Mouse (Mus musculus) liver, embryonic 15.5 days (tissue): ENCODE results near the gene Mrpl48. TPM values are rescaled to one million over a fixed set of nuclear protein-coding genes. Genes with fewer than 3 reads are reported as not detected.

Experiments used
- ATAC-seq: fragments of 200-750 bp; cut with Nextera tagmentation; 2 replicates; pipeline ENCODE4 v1.8.0; 2017; ENCODE audit warnings: moderate number of reproducible peaks, mild to moderate bottlenecking, moderate library complexity; ENCODE audit not compliant: insufficient read depth
- H3K27ac ChIP-seq: fragments of 300-500 bp; sonication (generic); replicated peaks from 2 replicates; pipeline ENCODE4 v1.5.1; 2015; ENCODE audit warnings: mild to moderate bottlenecking, inconsistent platforms
- H3K27me3 ChIP-seq: fragments of 300-500 bp; sonication (generic); 2 replicates; pipeline ENCODE4 v1.6.1; 2015; ENCODE audit warnings: mild to moderate bottlenecking, inconsistent platforms
- H3K36me3 ChIP-seq: fragments of 300-500 bp; sonication (generic); replicated peaks from 2 replicates; pipeline ENCODE4 v1.6.1; 2015; ENCODE audit warnings: moderate library complexity, mild to moderate bottlenecking, inconsistent platforms
- H3K4me1 ChIP-seq: fragments of 300-500 bp; sonication (generic); replicated peaks from 2 replicates; pipeline ENCODE4 v1.6.1; 2015; ENCODE audit warnings: inconsistent platforms
- H3K4me2 ChIP-seq: fragments of 300-500 bp; sonication (generic); 2 replicates; pipeline ENCODE4 v1.6.1; 2015; ENCODE audit warnings: moderate library complexity, mild to moderate bottlenecking, inconsistent platforms
- H3K4me3 ChIP-seq: fragments of 300-500 bp; sonication (generic); replicated peaks from 2 replicates; pipeline ENCODE4 v1.5.1; 2015; ENCODE audit warnings: mild to moderate bottlenecking, inconsistent platforms
- H3K9ac ChIP-seq: fragments of 300-500 bp; sonication (generic); 2 replicates; pipeline ENCODE4 v1.6.1; 2015; ENCODE audit warnings: moderate library complexity, mild to moderate bottlenecking, inconsistent platforms
- H3K9me3 ChIP-seq: fragments of 300-500 bp; sonication (generic); replicated peaks from 2 replicates; pipeline ENCODE4 v1.6.1; 2016; ENCODE audit warnings: inconsistent platforms
- WGBS: fragments of 180-500 bp; shearing (Covaris S2); methylation state at CpG from one replicate; pipeline ENCODE4 v1.1.7; 2015; ENCODE audit warnings: mixed read lengths; ENCODE audit not compliant: insufficient replicate concordance; 5-methylcytosine and 5-hydroxymethylcytosine counted together
- polyA plus RNA-seq: library from polyadenylated mRNA; unstranded; fragments of >200 nt; fragmentation: Nextera tagmentation; extraction: Ambion mirVana; gene quantifications from 2 replicates; pipeline ENCODE4 v1.2.1, GENCODE M21; 2015

Gene Mrpl48
- 34.0 and 41.3 TPM in 2 replicates for polyA plus RNA-seq

- H3K4me2 ChIP-seq, result peak within 1 kb of the TSS; percentile 83
- peak; percentile 17; the same call in 1 of the 2 replicates for ATAC-seq
- H3K4me1 ChIP-seq, result peaks cover 24% of the 10 kb centered on the region
Measured at GRCm38 (mm10) chr7:100608130-100608741, at the start of gene Mrpl48. TSS of gene Mrpl48 (minus strand) at chr7:100608301.

GRCm38 (mm10) chr7:100656739-100657138, 48.6 kb upstream of the Mrpl48 start:
- no peak overlapping the region for H3K4me2 ChIP-seq
- no peaks in the 10 kb centered on the region for H3K27me3 ChIP-seq
- no peaks in the 10 kb centered on the region for H3K36me3 ChIP-seq
- 0 out of 2 replicates have a peak, but pooled peaks cover 6% of the 10 kb centered on the region for H3K4me1 ChIP-seq
- ATAC-seq, result no peak
- WGBS, result 57% methylated on average over 5 of the region's 5 CpGs
- H3K9me3 ChIP-seq, result no peaks in the 10 kb centered on the region
- H3K4me3 ChIP-seq, result no peak overlapping the region
- no peak overlapping the region for H3K27ac ChIP-seq
- no peak overlapping the region for H3K9ac ChIP-seq

More at GRCm38 (mm10) chr7:100608130-100608741, at the start of gene Mrpl48:
- Histone ChIP-seq H3K27ac (peak within 1 kb of the TSS; percentile 100), H3K4me3 (peak within 1 kb of the TSS; percentile 96), H3K9me3 (no peaks in the 10 kb centered on the region), H3K27me3 (peaks cover 5% of the 10 kb centered on the region; the same call in 1 of the 2 replicates), H3K36me3 (no peaks in the 10 kb centered on the region), H3K9ac (peak within 1 kb of the TSS; percentile 100)
- under 1% methylated on average over 41 of the region's 43 CpGs for WGBS

DNA sequence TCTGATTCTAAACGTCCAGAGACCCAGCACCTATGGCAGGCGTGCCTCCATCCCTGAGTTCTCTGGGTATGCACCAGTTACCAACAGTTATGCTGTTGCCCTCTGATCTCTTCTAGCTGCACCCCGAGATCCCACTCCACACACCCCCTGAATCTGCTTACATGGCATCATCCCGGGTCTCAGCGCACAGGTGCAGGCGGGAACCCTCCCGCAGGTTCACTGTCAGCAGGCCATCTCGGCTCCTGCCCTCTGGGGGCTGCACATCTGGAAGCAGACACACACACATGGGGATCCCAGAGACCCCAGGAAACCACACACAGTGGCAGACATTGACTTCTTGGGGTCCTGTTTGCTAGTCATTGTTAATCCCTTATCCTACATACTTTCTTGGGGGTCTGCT, 46.3 kb upstream of the Mrpl48 start:
- Histone ChIP-seq H3K27me3 (no peaks in the 10 kb centered on the region), H3K9me3 (no peaks in the 10 kb centered on the region), H3K36me3 (no peaks in the 10 kb centered on the region), H3K27ac (no peak overlapping the region), H3K9ac (no peak overlapping the region), H3K4me2 (no peak overlapping the region), H3K4me3 (no peak overlapping the region), H3K4me1 (0 out of 2 replicates have a peak, but pooled peaks cover 6% of the 10 kb centered on the region)
- whole genome bisulfite sequencing, result 75% methylated on average over 8 of the region's 8 CpGs
- ATAC-seq, result no peak

GRCm38 (mm10) chr7:100653480-100654266, 45.6 kb upstream of the Mrpl48 start:
- Histone ChIP-seq H3K9me3 (no peaks in the 10 kb centered on the region), H3K27ac (no peak overlapping the region), H3K4me1 (0 out of 2 replicates have a peak, but pooled peaks cover 6% of the 10 kb centered on the region), H3K4me2 (no peak overlapping the region), H3K4me3 (no peak overlapping the region), H3K27me3 (no peaks in the 10 kb centered on the region), H3K9ac (no peak overlapping the region), H3K36me3 (no peaks in the 10 kb centered on the region)
- 70% methylated on average over 9 of the region's 9 CpGs for WGBS
- ATAC-seq, result no peak

DNA sequence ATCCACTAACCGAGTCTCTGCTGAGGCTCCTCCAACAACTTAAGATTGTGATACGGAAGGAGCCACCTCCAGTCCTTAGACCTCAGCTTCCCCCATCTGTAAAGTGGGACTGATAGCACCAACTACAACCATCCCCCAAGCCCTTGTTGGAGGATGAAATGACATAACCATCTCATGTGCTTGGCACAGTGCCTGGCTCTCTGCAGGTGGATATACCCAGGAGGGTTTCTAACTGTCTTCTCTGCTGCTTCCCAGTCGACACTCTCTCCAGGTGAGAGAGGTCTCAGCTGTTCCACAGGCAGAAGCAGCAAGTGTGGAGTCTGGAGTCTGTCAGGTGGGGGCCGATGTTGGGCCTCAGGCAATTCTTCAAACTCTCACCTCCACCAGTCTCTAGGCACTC, 42.9 kb upstream of the Mrpl48 start:
- ATAC-seq, result 0 out of 2 replicates have a peak, but pooled peaks have one; percentile 22
- no peaks in the 10 kb centered on the region for H3K27me3 ChIP-seq
- no peak overlapping the region for H3K4me2 ChIP-seq
- H3K9ac ChIP-seq, result no peak overlapping the region
- 45% methylated on average over 4 of the region's 4 CpGs for WGBS
- H3K4me1 ChIP-seq, result peaks cover 12% of the 10 kb centered on the region
- H3K27ac ChIP-seq, result no peak overlapping the region
- no peak overlapping the region for H3K4me3 ChIP-seq
- H3K36me3 ChIP-seq, result no peaks in the 10 kb centered on the region
- H3K9me3 ChIP-seq, result no peaks in the 10 kb centered on the region

DNA sequence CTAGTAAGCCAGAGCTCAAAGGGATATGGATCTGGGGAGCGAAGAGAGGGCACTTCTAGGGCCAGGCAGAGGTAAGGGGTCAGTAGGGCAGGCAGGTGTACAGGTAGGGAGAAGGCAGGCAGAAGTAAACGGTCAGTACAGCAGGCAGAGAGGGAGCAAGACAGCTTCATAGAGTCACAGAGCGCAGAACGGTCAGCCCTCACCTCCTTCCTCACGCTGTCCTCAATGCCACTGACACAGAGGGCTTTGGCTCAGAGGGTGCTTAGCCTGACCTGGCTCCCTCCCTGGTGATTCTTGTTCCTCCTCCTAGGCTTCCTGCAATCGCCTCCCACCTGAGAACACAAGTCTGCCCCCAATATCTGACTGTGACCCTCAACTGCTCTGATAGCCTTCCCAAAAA, 42.3 kb upstream of the Mrpl48 start:
- Histone ChIP-seq H3K9ac (no peak overlapping the region), H3K36me3 (no peaks in the 10 kb centered on the region), H3K27ac (no peak overlapping the region), H3K9me3 (no peaks in the 10 kb centered on the region), H3K4me1 (peaks cover 17% of the 10 kb centered on the region), H3K4me2 (no peak overlapping the region), H3K4me3 (no peak overlapping the region), H3K27me3 (no peaks in the 10 kb centered on the region)
- WGBS, result 66% methylated on average over 6 of the region's 6 CpGs
- ATAC-seq, result 0 out of 2 replicates have a peak, but pooled peaks have one; percentile 21

DNA sequence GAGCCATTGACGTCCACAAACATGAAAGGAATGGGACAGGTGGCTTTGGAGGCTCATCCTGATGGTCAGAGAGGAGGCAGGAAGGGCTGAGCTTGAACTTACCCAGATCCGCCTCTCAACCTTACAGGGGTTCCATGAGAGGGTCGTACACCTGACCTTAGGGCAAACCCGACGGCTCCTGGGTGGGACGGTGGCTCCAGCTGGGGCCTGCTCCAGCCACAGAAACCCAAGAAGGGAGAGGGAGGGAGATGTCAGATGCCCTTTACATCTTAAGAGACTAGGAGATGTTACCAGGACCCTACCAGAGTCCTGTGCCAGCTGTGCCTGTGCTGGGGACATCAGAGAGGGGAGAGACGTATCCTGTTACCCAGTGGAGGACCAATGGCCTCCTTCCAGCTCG, 41.7 kb upstream of the Mrpl48 start:
- Histone ChIP-seq H3K9ac (no peak overlapping the region), H3K9me3 (no peaks in the 10 kb centered on the region), H3K4me2 (no peak overlapping the region), H3K27ac (no peak overlapping the region), H3K4me1 (peaks cover 23% of the 10 kb centered on the region), H3K27me3 (no peaks in the 10 kb centered on the region), H3K4me3 (no peak overlapping the region), H3K36me3 (no peaks in the 10 kb centered on the region)
- WGBS, result 75% methylated on average over 8 of the region's 8 CpGs
- ATAC-seq, result no peak

- Histone ChIP-seq H3K4me2 (no peak overlapping the region), H3K9ac (no peak overlapping the region), H3K36me3 (no peaks in the 10 kb centered on the region), H3K4me3 (no peak overlapping the region), H3K4me1 (peaks cover 23% of the 10 kb centered on the region), H3K27ac (no peak overlapping the region), H3K9me3 (no peaks in the 10 kb centered on the region), H3K27me3 (no peaks in the 10 kb centered on the region)
- 53% methylated on average over 4 of the region's 4 CpGs for WGBS
- no peak for ATAC-seq
Measured at GRCm38 (mm10) chr7:100649095-100649494, 41.0 kb upstream of the Mrpl48 start.

- no peaks in the 10 kb centered on the region for H3K27me3 ChIP-seq
- H3K27ac ChIP-seq, result 0 out of 2 replicates have a peak overlapping the region, but pooled peaks have one; percentile 19
- peaks cover 23% of the 10 kb centered on the region for H3K4me1 ChIP-seq
- WGBS, result 15% methylated on average over 3 of the region's 3 CpGs
- ATAC-seq, result peak; percentile 49
- no peak overlapping the region for H3K9ac ChIP-seq
- no peaks in the 10 kb centered on the region for H3K9me3 ChIP-seq
- H3K4me3 ChIP-seq, result no peak overlapping the region
- H3K36me3 ChIP-seq, result peaks cover 9% of the 10 kb centered on the region; the same call in 1 of the 2 replicates
- no peak overlapping the region for H3K4me2 ChIP-seq
Measured at GRCm38 (mm10) chr7:100645147-100645546, 37.0 kb upstream of the Mrpl48 start.

GRCm38 (mm10) chr7:100642413-100642812, 34.3 kb upstream of the Mrpl48 start:
- Histone ChIP-seq H3K9ac (no peak overlapping the region), H3K4me2 (no peak overlapping the region), H3K36me3 (peaks cover 23% of the 10 kb centered on the region), H3K27ac (no peak overlapping the region), H3K9me3 (no peaks in the 10 kb centered on the region), H3K4me3 (no peak overlapping the region), H3K27me3 (no peaks in the 10 kb centered on the region), H3K4me1 (peaks cover 23% of the 10 kb centered on the region)
- no peak for ATAC-seq
- 73% methylated on average over 4 of the region's 4 CpGs for WGBS

DNA sequence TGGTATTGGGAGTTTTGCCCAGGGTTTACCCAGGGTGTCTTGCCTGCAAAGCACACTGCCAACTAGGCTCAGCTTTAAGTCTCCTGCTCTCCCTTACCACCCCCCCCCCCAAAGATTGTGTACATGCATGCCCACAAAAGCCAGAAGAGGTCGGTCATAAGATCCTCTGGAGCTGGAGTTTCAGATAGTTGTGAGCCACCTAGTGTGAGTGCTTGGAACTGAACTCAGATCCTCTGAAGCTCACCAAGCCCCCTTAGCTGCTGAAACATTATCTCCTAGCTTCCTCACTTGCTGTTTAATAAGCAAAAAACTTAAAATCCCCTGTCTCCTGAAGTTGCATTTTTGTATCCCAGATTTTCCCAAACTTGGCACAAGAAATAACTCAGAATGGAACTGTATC, 29.6 kb upstream of the Mrpl48 start:
- peaks cover 45% of the 10 kb centered on the region for H3K36me3 ChIP-seq
- no peak overlapping the region for H3K4me3 ChIP-seq
- ATAC-seq, result no peak
- H3K27ac ChIP-seq, result no peak overlapping the region
- H3K4me2 ChIP-seq, result no peak overlapping the region
- no peaks in the 10 kb centered on the region for H3K4me1 ChIP-seq
- H3K27me3 ChIP-seq, result no peaks in the 10 kb centered on the region
- H3K9ac ChIP-seq, result no peak overlapping the region
- 3% methylated on average over 1 of the region's 1 CpGs for WGBS
- H3K9me3 ChIP-seq, result no peaks in the 10 kb centered on the region
